Mouse (Mus musculus) frontal cortex, adult 2 months (tissue): ENCODE data around the gene Tmem97. TPM values are rescaled to one million over a fixed set of nuclear protein-coding genes. Genes with fewer than 3 reads are reported as not detected.

Source experiments
- DNase-seq, 2 experiments: peaks; one replicate each; pipeline ENCODE4 v3.0.0; 2022; ENCODE audit warnings: low spot score in 1 of 2; ENCODE audit errors: extremely low spot score in 1 of 2
- polyA plus RNA-seq: library from polyadenylated mRNA; depleted of rRNA; stranded (reverse); fragments of >200 nt; gene quantifications from 2 replicates; pipeline ENCODE4 v1.2.3, GENCODE M21; 2012; rRNA removed

Tmem97 gene
- polyA plus RNA-seq, 1 experiment: 14.1 TPM

DNA sequence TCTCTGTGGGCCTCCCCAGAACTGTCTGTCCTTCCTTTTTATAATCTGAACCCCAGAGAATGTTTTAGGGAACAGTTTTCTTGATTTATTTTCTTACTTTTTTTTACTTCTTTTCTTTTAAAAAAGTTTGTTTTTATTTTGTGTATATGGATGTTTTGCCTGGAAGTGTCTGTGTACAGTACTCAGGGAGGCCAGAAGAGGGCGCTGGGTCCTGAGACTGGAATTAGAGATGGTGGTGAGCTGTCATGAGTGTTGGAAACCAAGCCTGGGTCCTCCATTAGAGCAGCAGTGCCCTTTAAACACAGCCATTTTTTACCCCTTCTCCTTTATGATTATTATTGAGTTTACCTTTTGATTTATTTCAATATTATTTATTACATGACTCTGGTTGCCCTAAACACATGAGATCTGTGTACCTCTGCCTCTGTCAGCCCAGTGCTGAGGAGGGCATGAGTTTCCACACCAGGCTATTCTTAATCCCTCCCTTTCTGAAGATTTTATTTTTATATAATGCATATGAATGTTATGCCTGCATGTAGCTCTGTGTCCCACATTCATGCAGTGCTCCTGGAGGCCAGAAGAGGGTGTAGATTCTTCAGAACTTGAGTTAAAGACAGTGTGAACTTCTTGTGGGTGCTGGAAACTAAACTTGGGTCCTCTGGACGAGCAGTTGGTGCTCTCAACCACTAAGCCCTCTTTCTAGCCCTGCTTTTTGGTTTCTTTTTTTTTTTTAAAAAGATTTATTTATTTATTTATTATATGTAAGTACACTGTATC is 34.8 kb downstream of the Tmem97 start:
- DNase-seq: no peak

DNA sequence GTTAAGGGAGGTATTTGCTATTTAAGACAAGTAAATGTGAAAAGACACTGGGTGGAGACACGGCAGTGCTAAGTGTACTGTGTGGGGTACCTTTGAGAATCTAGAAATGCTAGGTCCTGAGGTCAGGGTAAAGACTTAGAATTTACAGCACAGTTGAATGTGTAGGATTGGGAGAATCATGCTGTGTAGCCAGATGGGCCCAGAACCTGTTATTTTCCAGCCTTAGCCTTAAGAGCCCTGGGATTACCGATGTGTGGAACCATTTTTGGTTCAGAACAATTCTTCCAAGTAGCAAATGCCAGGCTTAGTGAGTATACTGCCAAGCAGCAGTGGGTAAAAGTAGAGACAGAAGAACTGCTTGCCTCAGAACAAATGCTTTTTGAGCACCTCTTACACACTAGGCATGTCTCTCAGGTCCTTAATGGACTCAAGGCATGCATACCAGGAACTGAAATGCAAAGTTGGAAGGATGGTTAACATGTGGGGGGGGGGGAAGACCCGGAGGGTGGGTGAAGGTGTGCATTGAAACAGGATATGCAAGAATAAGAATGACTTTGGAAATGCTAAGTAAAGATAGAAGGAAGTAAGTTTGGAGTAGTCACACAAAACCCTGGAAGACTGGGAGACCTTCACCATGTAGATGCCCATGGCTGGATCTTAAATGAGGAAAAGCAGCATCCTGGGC is 37.3 kb downstream of the Tmem97 start:
- no peak for DNase-seq

DNA sequence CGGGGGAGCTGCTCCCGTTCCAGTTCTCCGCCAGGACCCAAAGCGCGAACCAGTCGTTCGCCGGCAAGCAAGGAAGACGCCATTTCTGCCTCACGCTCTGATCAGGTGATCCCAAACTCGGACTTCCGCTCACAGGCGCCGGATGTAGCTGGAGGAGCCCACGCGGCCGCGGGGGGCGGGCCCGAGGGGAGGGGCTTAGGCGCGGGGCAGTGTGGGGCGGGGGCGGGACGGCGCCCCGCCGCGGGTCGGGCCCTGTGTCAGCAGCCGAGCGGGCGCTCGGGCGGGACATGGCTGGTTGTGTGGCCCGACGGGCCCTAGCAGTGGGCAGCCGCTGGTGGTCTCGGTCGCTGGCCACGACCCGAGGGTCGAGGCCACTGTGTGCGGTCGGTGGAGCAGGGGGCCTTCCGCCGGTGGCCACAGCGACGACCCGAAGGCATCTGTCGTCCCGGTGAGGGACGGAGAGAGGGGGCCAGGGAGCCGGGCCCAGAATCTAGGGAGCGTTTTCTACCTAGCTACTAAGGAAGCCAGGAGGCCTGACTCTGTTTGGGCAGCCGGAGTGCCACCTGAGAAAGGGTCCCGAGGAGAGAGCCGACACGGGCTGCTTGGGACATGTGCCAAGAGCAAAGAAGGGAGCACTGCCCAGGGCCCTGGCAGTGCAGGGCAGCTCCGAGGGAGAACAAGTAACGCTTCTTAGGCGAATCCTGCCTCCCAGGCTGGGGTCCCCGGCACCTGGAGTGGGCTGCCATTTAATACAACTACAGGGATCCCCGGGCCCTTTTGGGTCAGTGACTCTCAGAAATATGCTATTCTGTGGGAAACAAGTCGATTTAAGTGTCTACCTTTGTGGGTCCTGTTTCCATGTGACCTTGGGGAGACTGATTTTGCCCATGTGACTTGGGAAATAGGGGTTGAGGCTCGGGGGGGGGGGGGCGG is 38.3 kb downstream of the Tmem97 start, which contains the start of the genes Tmem199 and Poldip2:
Gene Tmem199 (minus strand): TSS at position 148 of the 933 bp plus-strand sequence.
Gene Poldip2 (plus strand): TSS at position 169 of the 933 bp plus-strand sequence.
- peak; percentile 81 to 90 for DNase-seq

DNA sequence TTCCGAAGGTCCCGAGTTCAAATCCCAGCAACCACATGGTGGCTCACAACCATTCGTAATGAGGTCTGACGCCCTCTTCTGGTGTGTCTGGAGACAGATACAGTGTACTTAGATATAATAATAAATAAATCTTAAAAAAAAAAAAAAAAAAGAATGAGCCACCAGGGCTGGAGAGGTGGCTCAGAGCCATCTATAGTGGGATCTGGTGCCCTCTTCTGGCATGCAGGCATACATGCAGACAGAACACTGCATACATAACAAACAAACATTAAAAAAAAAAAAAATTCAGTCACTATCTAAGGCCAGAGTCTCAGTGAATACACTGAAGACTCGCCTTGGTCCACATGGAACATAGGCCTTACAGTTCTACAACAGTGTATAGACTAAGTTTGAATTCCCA is 41.4 kb downstream of the Tmem97 start:
- DNase-seq: no peak

DNA sequence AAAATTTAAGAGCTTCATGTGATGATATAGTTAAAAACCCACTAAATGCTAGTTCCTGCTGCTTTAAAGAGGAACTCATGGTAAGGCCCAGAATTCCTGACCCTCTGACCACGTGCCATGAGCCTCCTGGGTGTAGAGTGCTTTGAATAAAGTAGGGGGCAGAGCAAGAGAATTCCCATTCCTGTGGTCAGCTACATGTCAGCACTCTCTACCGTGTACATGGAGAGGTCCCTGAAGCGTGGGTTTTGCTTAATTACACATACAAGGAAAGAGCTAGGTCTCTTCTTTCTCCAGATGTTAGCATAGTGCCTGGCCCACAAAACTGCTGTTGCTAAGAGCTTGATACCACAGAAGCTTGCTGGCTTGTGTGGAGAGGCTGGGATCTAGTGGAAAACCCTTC is 45.1 kb downstream of the Tmem97 start:
- no peak for DNase-seq

DNA sequence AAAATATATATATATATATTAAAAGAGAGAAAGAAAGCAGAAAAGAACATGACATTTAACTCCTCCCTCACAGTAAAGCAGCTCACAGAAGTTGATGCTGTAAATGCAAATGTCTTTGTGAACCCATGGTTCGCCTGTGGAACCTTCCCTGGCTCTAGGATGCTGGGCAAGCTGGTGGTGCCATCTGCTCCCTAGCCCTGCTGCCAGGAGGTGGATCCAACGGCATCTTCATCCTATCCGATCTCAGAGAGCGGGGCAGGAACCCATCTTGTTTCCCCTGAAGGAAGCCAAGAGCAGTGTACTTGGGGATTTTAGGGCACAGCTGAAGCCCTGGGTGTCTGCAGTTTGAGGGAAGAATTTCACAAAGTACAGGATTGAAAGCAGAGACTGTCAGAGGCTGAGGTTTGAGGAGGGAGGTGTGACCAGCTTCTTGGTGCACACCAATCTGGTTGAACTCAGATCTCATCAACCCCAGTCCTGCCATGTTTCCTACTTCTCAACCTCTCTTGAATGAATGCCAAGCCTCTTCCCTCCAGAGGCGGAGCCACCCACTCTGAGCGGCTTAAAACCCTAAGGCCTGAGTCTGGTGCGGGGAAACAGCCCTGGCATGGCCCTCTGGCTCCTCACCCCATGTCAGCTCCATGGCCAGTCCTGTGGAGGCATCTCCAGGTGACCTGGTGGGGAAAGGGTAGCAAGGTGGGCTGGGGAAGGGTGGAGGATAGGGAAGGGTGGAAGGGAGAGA is 47.5 kb downstream of the Tmem97 start, which contains the start of gene Sebox:
Gene Sebox (plus strand): TSS at position 539 of the 742 bp plus-strand sequence.
- DNase-seq: peak in 1 of 2 experiments; percentile 37

DNA sequence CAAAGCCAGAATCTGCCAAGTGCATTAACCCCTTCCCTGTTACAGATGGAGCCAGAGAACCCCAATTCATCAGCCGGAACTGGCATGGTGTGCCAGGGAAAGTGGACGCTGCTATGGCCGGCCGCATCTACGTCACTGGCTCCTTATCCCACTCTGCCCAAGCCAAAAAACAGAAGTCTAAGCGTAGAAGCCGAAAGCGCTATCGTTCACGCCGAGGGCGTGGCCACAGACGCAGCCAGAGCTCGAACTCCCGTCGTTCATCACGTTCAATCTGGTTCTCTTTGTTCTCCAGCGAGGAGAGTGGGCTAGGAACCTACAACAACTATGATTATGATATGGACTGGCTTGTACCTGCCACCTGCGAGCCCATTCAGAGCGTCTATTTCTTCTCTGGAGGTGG is 49.0 kb downstream of the Tmem97 start:
- DNase-seq: no peak

DNA sequence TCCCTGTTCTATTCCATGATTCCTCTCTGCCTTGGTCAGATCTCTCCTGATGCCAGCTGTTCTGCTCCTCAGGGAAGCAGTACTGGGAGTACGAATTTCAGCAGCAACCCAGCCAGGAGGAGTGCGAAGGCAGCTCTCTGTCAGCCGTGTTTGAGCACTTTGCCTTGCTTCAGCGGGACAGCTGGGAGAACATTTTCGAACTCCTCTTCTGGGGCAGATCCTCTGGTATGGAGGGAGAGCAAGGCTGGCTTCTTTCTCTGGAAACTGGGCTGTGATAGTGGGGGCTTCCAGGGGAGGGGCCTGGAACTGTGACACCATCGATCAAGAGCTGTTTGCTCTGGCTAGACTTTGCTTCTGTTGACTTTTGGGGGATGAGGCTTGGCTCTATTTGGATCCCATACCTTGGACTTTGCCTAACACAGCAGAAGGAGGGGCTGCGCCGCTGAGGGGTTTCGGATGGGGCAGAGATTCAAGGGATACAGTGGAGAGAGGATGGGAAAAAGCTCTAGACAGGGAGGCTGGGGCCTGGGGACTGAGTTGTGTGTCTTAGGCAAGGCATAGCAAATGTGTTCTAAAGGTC is 49.9 kb downstream of the Tmem97 start:
- DNase-seq: no peak

DNA sequence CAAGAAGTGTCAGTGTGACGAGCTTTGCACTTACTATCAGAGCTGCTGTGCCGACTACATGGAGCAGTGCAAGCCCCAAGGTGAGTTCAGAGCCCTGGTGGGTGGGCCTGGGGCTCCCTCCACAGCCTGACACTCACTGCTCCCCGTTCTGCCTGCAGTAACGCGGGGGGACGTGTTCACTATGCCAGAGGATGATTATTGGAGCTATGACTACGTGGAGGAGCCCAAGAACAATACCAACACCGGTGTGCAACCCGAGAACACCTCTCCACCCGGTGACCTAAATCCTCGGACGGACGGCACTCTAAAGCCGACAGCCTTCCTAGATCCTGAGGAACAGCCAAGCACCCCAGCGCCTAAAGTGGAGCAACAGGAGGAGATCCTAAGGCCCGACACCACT is 51.0 kb downstream of the Tmem97 start:
- DNase-seq: no peak

DNA sequence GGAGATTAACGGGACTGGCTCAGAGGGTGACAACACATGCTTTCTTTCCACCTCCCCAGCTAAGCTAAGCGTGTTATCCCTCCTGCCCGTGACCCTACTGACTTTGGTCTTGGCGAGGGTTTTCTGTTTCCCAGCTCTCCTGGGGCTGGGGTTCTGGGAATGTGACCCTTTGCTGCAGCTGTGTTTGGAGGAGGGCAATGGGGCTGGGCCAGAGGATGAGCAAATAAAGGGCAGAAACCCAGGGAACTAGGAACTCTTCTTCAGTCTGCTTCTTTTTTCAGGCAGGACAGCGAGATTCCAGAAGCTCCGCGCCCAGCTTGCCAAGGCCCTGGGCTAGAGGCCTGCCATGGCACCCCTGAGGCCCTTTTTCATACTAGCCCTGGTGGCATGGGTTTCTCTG is 51.6 kb downstream of the Tmem97 start, which contains the start of gene Vtn:
Gene Vtn (plus strand): TSS at position 88 of the 400 bp plus-strand sequence.
- DNase-seq: no peak

DNA sequence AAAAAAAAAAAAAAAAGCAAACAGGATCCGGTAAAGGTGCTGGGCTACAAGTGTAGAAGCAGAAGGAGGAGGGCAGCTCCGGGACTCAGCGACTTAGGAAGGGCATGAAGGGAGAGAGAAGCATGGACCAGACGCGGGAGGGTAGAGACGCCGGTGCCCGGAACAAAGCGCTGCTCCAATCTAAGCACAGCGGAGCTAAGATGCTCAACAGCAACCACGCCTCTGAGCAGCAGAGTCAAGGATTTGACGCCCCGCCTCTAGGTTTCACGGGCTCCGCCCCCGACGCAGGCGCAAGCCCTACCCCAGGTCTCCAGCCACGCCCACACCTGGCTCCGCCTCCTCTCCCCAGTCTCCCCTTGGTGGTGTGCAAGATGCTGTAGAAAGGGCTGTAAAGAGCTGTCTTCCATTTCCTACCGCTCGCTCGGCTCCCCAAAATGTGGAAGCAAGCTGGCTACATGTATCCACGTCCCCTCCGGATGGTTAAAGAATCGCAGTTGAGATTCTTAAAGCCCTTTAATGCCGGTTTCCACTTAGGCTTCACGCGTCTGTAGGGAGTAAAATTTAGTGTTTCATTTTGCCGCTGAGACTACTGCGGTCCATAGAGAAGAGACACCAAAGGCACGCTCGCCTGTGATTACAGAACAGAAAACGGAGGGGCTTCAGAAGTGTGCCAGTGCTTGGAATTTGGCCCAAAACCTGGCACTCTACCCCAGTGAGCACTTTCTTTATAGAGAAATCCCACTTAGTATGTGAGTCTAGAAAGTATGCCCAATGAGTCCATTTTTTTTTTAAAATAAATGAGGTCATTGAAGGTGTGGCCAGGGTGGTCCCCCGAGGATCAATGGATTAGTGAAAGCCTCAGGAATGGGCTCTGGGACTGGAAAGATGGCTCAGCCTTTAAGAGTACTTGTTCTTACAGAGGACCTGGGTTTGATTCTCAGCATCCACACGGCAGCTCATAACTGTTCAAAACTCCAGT is 52.7 kb downstream of the Tmem97 start, which contains the start of gene Sarm1:
Gene Sarm1 (minus strand): TSS at position 211 of the 979 bp plus-strand sequence.
- DNase-seq: peak; percentile 93 to 97

DNA sequence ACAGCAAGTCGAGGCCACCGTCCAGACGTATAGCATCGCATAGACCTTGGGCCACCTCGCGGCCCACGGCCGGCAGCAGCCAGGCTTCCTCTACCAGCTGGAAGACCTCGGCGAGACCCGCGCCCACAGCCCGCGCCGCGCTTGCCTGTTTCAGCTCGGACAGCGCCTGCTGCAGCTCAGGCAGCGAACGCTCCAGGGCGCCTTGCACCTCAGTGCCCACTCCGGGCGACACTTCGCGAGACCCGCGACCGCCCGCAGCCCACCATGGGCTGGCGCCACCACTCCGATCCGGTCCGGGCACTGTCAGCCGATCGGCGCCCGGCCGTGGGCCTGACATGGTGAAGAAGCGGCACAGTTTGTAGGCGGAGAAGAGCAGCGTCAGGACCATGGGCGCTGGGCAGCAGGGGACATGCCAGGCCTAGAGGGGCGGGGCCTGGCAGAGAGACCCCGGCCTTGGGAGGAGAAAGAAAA is 53.5 kb downstream of the Tmem97 start:
- DNase-seq: peak in 1 of 2 experiments; percentile 38

DNA sequence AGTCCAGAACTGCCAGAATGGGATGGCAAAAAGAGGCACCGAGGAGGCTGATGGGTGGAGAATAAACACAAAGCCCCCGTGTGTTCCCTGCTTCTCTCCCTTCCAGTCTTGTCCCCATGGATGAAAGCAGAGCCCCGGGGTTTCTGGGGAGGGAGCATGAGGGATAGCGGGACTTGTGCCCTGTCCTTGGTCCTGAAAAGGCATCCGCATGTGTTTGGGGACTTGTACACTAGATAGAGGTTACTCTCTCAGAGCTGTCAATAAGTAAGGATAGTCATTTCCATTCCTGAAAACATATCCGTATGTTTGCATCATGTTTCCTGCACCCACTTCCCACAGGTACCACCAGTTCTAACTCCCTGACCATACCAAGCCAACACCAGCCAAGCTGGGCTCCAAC is 54.7 kb downstream of the Tmem97 start:
- no peak for DNase-seq

Other genes starting within 250 kb of the Tmem97 start
- 14.7 and 16.8 TPM in 2 replicates for gene Spag5, start 249.2 kb downstream of the Tmem97 start, polyA plus RNA-seq
- 1,301 and 1,427 TPM in 2 replicates for gene Aldoc, start 227.8 kb downstream of the Tmem97 start, polyA plus RNA-seq
- gene Pigs, start 222.4 kb downstream of the Tmem97 start, polyA plus RNA-seq: 60.4 and 65.7 TPM in 2 replicates
- gene Unc119, start 207.3 kb downstream of the Tmem97 start, polyA plus RNA-seq: 69.3 and 73.8 TPM in 2 replicates
- gene Foxn1, start 164.2 kb downstream of the Tmem97 start, polyA plus RNA-seq: not detected in 2 replicates
- gene Slc13a2, start 128.6 kb downstream of the Tmem97 start, polyA plus RNA-seq: not detected in 2 replicates
- 14.1 and 14.4 TPM in 2 replicates for gene Slc46a1, start 85.1 kb downstream of the Tmem97 start, polyA plus RNA-seq
- 28.6 and 29.2 TPM in 2 replicates for gene Sarm1, start 53.0 kb downstream of the Tmem97 start, polyA plus RNA-seq
- 181 and 199 TPM in 2 replicates for gene Vtn, start 51.7 kb downstream of the Tmem97 start, polyA plus RNA-seq
- gene Sebox, start 47.3 kb downstream of the Tmem97 start, polyA plus RNA-seq: 3.0 and 3.6 TPM in 2 replicates
- 51.4 and 56.6 TPM in 2 replicates for gene Tmem199, start 38.6 kb downstream of the Tmem97 start, polyA plus RNA-seq
- 107 and 115 TPM in 2 replicates for gene Poldip2, start 38.6 kb downstream of the Tmem97 start, polyA plus RNA-seq
- 34.2 and 36.1 TPM in 2 replicates for gene Tnfaip1, start 14.4 kb downstream of the Tmem97 start, polyA plus RNA-seq
- 103 and 105 TPM in 2 replicates for gene Ift20, start 14.4 kb downstream of the Tmem97 start, polyA plus RNA-seq
- gene Nlk, start 146.6 kb upstream of the Tmem97 start, polyA plus RNA-seq: 55.9 and 58.6 TPM in 2 replicates
- 28.8 and 34.8 TPM in 2 replicates for gene Ccnq, start 201.0 kb upstream of the Tmem97 start, polyA plus RNA-seq